Mouse (Mus musculus): Measurements from ENCODE around the gene Ccdc32.

DNA sequence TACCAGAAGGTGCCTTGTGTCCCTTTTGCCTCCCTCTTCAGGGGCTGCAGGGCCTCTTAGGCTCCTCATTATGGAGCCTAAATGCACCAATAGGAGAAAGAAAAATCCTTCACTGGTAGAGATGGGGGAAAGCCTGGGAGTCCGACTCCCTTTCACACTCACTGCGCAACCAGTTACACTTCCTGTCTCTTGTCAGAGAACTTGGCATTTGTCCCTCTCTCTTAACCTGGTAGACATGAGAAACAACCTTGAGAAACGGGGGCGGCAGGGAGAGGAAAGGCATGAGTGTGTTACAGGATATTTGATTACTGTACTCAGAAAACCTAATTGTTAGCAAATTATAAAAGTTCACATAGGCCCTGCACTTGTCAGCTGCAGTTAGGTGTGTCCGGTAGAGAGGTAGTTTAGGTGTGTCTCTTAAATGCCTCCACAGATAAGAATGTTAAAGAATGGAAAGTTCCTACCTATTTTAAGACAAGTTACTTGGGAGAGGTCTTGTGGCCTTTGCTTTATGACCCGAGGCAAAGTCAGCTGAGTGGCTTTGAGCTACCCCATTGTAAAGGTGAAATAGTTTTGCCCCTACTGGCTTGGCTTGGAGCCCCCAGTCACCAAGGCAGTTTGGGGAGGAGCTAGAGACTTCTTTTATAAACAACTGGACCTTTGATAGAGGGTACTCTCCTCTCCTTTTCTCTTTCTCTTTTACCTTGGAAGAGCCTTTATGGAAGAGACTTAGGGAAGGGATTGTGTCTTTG is 30.9 kb downstream of the Ccdc32 start:
- TF ChIP-seq CTCF (IDR thresholded peaks at IDR 0.05; ENCODE audit: insufficient read depth, low read depth, low read length) (no peak), POLR2A (IDR thresholded peaks at IDR 0.05; ENCODE audit: insufficient read depth, low read depth, low read length) (no peak)
